Mouse (Mus musculus): ENCODE results near the gene Olfr1124.

- no peak for TF ChIP-seq CTCF (IDR thresholded peaks at IDR 0.05; ENCODE audit: borderline replicate concordance, insufficient read depth, low read length)
- TF ChIP-seq POLR2A (IDR thresholded peaks at IDR 0.05; ENCODE audit: low read depth, low read length): no peak
Observed at GRCm38 (mm10) chr2:87480207-87480606, 50.1 kb downstream of the Olfr1124 start.
